Mouse (Mus musculus): ENCODE measurements around the gene Slc51a. TPM values are rescaled to one million over a fixed set of nuclear protein-coding genes. Genes with fewer than 3 reads are reported as not detected.
A peak's percentile ranks its signal among the peaks of the same experiment; 100 is the strongest.

The Slc51a gene
- total RNA-seq, 2 experiments from 2014 or later, result 0.04 TPM; not detected in 1

DNA sequence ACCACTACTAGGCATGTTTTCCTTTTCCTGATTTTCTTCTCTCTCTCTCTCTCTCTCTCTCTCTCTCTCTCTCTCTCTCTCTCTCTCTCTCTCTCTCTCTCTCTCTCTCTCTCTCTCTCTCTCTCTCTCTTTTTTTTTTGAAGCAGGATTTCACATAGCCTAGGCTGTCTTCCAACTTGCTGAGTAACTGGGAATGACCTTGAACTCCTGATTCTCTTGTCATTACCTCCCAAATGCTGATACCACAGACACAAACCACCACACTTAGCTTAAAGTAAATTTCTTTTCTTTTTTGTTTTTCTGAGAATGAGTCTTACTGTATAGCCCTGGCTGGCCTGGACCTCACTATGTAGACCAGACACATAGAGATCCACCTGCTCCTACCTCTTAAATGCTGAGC, 53.0 kb downstream of the Slc51a start:
- ATAC-seq (replicated peaks; ENCODE audit: poor library complexity), result no peak

- peak; percentile 66 for ATAC-seq (replicated peaks; ENCODE audit: poor library complexity)
These were observed 53.6 kb downstream of the Slc51a start for GRCm38 (mm10) chr16:32434066-32434465.

GRCm38 (mm10) chr16:32433138-32433537, 54.5 kb downstream of the Slc51a start:
- no peak for ATAC-seq (replicated peaks; ENCODE audit: poor library complexity)

DNA sequence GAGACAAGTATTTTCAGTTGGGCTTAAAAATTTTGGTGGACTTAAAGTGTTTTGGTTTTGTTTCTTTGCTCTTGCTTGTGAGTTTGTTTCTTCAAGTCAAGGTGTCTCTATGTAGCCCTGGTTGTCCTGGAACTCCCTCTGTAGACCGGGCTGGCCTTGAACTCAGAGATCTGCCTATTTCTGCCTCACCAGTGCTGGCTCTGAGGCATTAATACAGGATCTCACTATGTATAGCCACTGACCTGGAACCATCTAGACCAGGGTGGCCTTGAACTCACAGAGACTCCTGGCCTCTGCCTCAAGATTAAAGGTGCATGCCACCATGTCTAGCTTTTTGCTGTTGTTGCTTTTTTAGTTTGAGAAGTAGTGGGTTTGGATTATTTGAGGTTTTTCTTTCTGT, 55.8 kb downstream of the Slc51a start:
- ATAC-seq (replicated peaks; ENCODE audit: poor library complexity), result no peak

DNA sequence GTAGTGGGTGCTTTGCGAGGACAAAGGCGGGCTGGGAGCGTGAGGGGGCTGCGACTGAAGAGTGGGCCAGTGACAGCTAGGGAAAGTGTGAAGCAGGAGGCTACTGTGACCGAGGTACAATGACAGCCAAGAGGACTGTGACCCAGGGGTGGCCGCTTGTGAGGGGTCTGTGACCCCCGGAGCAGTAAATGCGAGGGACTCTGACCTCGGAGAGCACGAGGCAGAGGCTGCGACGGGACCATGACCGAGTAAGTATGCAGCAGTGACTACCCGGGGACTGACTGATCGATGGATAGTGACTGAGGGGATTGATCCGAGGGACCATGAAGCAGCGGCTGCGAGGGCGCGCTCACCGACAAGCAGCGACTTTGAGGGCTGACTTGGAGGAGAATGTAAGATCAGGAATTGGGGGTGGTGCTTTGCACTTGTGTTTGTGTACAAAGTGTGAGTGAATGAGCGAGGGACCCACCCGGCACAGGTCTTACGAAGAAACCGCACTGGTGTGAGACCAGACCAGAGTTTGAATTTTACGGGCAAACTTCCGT, 56.6 kb downstream of the Slc51a start:
- peak; percentile 32 for ATAC-seq (replicated peaks; ENCODE audit: poor library complexity)

DNA sequence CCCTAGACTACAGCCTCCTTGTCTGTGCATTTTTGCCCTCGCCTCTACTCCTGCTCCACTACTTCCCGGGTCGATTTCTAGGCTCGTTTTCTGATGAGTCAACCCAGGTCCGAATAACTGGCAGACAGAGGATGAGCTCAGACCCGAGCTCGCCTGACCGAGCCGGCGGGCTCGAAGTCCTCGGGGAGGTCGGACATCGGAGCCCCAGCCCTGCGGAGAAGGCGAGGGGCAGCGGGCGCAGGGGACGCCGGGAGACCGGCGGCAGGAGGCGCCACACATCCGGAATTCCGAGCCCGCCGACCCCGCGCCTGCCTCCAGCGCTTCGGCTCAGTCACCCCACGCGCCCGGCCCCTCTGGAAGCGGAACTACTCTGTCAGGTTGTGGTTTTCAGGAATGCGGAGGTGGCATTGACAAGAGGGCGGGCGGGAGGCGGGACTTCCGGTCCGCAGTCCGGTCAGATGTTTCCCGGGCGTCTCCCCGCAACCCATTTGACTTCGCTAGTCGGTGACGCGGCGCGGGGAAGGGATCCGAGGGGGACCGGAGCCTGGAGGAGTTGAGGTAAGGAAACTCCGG, 57.1 kb downstream of the Slc51a start, which contains the start of gene Pcyt1a:
Gene Pcyt1a (plus strand): TSS at position 448 of the 573 bp plus-strand sequence.
- peak; percentile 86 for ATAC-seq (replicated peaks; ENCODE audit: poor library complexity)

- no peak for ATAC-seq (replicated peaks; ENCODE audit: poor library complexity)
These were observed 60.2 kb downstream of the Slc51a start for GRCm38 (mm10) chr16:32427506-32427905.

Other genes starting within 250 kb of the Slc51a start
- gene Fbxo45, start 240.7 kb downstream of the Slc51a start, total RNA-seq (2015), result 16.3 and 16.5 TPM in 2 replicates
- 19.7 and 22.8 TPM in 2 replicates for gene Fbxo45, start 240.7 kb downstream of the Slc51a start, total RNA-seq (2017)
- gene Wdr53, start 240.7 kb downstream of the Slc51a start, total RNA-seq (2015), result 9.5 and 9.9 TPM in 2 replicates
- gene Wdr53, start 240.7 kb downstream of the Slc51a start, total RNA-seq (2017), result 19.6 and 21.6 TPM in 2 replicates
- gene Smco1, start 216.4 kb downstream of the Slc51a start, total RNA-seq (2015), result not detected in 2 replicates
- gene Smco1, start 216.4 kb downstream of the Slc51a start, total RNA-seq (2017), result not detected in 2 replicates
- 17.1 and 18.2 TPM in 2 replicates for gene Rnf168, start 210.4 kb downstream of the Slc51a start, total RNA-seq (2015)
- 58.3 and 65.7 TPM in 2 replicates for gene Rnf168, start 210.4 kb downstream of the Slc51a start, total RNA-seq (2017)
- gene Ubxn7, start 155.6 kb downstream of the Slc51a start, total RNA-seq (2015), result 24.5 and 35.5 TPM in 2 replicates
- gene Ubxn7, start 155.6 kb downstream of the Slc51a start, total RNA-seq (2017), result 23.3 and 30.8 TPM in 2 replicates
- gene Tm4sf19, start 87.4 kb downstream of the Slc51a start, total RNA-seq (2015), result not detected in 2 replicates
- gene Tm4sf19, start 87.4 kb downstream of the Slc51a start, total RNA-seq (2017), result not detected in 2 replicates
- 41.0 and 43.7 TPM in 2 replicates for gene Tctex1d2, start 68.2 kb downstream of the Slc51a start, total RNA-seq (2015)
- gene Tctex1d2, start 68.2 kb downstream of the Slc51a start, total RNA-seq (2017), result 37.6 and 41.4 TPM in 2 replicates
- 50.2 and 58.1 TPM in 2 replicates for gene Pcyt1a, start 57.0 kb downstream of the Slc51a start, total RNA-seq (2015)
- 74.4 and 99.1 TPM in 2 replicates for gene Pcyt1a, start 57.0 kb downstream of the Slc51a start, total RNA-seq (2017)
- gene Zdhhc19, start 8.4 kb upstream of the Slc51a start, total RNA-seq (2015), result not detected in 2 replicates
- not detected in 2 replicates for gene Zdhhc19, start 8.4 kb upstream of the Slc51a start, total RNA-seq (2017)
- 111 and 138 TPM in 2 replicates for gene Tfrc, start 121.0 kb upstream of the Slc51a start, total RNA-seq (2015)
- 110 and 143 TPM in 2 replicates for gene Tfrc, start 121.0 kb upstream of the Slc51a start, total RNA-seq (2017)
- gene Tnk2, start 156.0 kb upstream of the Slc51a start, total RNA-seq (2015), result 5.9 and 6.9 TPM in 2 replicates
- gene Tnk2, start 156.0 kb upstream of the Slc51a start, total RNA-seq (2017), result 8.0 and 15.5 TPM in 2 replicates
- not detected in 2 replicates for gene Muc4, start 248.0 kb upstream of the Slc51a start, total RNA-seq (2015)
- not detected in 2 replicates for gene Muc4, start 248.0 kb upstream of the Slc51a start, total RNA-seq (2017)